Mouse (Mus musculus) B cell, adult 62 days (primary cell): ENCODE results near the gene Acot10. TPM values are rescaled to one million over a fixed set of nuclear protein-coding genes. Genes with fewer than 3 reads are reported as not detected.

Experiments used
- total RNA-seq: library from RNA; stranded (reverse); gene quantifications from 4 replicates; pipeline ENCODE4 v1.2.4, GENCODE M21; 2023

The Acot10 gene
- total RNA-seq = not detected in 4 replicates

DNA sequence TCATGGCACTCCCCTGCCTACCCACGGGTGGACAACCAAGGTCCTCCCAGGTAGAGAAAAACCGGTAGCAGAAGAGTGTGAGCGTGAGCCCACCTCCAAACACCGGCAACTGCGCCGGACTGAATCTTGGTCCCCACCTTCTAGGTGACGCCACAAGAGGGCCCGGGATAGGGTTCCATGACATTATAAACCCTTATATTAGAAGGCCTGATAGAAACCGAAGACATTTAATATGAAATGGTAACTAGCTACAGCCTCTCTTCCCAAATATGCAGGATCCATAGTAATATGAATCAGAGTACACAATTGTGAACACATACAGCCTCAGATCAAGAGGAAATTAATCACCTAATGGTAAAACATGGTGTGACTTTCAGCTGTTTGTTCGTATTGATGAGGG is at the start of gene Acot10:
Gene Acot10 (minus strand): TSS at position 101 of the 400 bp plus-strand sequence.

Other genes with a start within 250 kb of the Acot10 start
- not detected in 4 replicates for gene Cdh12, start 217.5 kb downstream of the Acot10 start, total RNA-seq